Mouse (Mus musculus) right cerebral cortex, adult 2 months (tissue): ENCODE data around the gene Snx19.

Experiments used
- DNase-seq, 2 experiments: peaks; one replicate each; pipeline ENCODE4 v3.0.0; 2021 to 2022; ENCODE audit warnings: low spot score in 2 of 2

Gene Snx19

DNA sequence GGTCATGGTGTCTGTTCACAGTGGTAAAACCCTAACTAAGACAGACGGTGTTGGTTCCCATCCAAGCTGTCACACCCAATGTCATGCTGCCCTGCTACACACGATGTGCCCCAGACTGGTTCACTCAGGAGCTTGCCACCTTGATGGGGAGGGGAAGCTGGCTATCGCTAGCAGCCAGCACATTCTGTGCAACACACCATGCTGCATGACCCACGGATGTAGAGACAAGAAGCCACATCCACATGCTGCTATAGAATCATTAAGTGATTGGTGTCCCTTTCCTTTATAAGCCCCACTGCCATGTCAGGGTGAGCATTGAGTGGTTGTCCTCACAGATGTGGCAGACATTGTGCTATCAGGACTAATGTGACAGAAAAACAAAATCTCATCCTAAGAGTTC, 55.2 kb downstream of the Snx19 start:
- DNase-seq = no peak

DNA sequence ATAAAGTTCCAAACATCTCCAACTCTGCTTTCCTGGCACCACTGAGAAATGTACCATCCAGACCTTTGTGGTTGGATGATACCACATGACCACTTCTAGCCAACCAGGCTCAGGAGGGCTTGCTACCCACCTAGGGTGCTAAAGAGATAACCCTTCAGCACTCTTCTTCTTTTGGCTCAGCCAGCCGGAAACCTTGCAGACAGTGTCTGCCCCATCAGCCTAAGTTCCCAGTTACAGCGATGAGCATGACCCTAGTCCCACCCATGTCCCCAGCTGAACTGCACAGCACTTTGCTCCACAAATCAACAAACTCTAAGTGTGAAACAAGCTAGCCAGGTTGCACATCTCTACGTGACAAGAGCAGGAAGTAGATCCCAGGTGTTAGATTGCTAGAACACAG, 57.3 kb downstream of the Snx19 start:
- DNase-seq = no peak

DNA sequence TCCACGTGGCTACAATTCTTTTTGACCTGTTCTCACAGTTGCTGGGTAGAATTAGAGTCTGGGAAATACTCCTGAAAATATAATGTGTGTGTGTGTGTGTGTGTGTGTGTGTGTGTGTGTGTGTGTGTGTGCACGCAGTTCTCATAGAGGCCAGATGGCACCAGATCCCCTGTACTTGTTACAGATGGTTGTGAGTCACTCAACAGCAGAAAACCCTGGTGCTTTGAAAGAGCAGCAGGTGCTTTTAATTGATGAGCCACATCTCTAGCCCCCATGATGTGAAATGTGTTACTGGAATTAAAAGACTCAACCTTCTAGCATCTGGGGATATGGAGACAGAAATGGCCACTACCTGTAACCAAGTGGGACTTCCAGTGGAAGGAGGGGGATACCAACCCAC, 58.3 kb downstream of the Snx19 start:
- DNase-seq = no peak

DNA sequence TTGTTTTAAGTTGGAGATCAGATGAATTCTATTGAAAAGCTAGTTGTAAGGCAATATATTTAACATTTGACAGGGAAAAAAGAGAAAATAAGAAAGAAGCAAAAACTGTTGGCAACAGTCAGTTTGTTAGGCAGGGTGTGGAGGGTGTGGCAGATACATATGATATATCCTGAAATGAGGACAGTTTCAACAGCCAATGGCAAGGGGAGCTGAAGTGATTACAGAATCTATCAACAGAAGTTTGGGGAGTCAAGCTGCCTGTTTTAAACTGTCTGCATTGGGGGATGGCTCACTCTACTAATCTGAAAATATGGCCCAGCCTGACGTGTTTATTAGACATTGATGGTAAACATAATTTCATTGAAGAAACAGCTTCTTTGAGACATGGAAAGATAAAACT, 61.5 kb downstream of the Snx19 start:
- no peak for DNase-seq

DNA sequence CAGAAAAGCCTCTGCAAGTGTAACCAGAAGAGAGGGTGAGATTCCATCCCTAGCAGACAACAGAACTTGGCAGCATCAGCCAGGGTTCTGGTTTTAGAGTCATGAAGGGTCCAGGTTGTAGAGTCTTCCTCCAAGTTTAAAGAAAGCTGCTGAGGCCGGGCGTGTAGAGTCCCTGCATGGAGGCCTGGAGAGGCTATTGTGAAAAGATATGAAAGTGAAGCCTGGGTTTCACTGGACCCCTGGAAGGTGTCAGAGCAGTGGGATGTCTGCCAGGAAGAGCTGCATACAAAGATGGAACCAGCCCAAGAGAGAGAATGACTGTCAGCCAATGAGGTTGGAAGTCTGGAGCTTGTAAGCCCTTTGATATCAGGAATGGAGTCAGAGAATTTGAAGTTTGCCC, 67.5 kb downstream of the Snx19 start:
- no peak for DNase-seq

DNA sequence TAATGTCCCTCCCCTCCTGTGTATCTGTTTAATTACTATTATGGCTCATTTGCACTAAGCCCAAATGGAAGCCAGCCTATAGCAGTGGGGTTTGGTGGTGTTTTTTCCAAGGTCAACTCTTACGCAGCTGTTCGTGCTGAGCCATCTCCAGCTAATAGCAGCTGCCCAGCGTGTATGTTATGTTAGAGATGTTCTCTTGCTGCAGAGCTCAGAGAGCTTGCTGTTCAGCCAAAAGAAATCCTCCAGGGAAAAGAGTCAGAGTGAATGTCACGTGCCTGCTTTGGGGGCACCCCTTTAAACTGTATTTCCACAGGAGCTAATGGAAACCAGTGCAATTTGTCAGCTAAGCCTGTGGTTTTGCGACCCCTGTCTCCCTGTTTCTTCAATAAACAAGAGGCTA, 82.1 kb downstream of the Snx19 start:
- DNase-seq = no peak

DNA sequence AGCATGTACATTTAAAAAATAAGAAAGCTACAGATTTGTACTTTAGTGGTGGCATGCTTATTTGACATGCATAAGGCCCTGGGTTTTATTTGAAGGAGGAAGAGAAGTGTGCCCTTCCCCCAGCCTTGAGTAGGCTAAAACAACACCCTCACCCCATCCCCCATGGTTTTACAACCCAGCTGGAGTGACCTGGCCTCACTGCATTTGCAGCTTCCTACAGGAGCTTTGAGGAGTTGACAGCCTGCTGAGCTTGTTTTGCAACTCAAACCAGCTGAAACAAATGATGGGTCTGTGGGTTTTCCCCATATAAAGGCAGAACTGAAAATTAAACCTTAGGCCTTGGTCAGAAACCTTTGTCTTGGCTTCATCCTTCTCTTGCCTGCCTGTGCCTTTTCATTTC, 89.0 kb downstream of the Snx19 start:
- no peak for DNase-seq
